Mouse (Mus musculus) lung, embryonic 16.5 days (tissue): ENCODE measurements at regions not wholly inside any gene's neighbourhood (a gene's known extent, or its start where the extent isn't known, plus 50 kb on each side); places are given as distances from the start of the nearest gene placed in this dataset.

Experiments used
- ATAC-seq: fragments of 200-750 bp; cut with Nextera tagmentation; 2 replicates; pipeline ENCODE4 v1.8.0; 2017; ENCODE audit warnings: low read depth, mild to moderate bottlenecking, moderate library complexity
- H3K27ac ChIP-seq: fragments of 300-500 bp; sonication (generic); 2 replicates; pipeline ENCODE4 v1.5.1; 2014; ENCODE audit warnings: mild to moderate bottlenecking, control low read depth, low read length
- H3K27me3 ChIP-seq: fragments of 300-500 bp; sonication (generic); 2 replicates; pipeline ENCODE4 v1.6.1; 2014; ENCODE audit warnings: low read depth, low read length, mixed read lengths; ENCODE audit not compliant: control insufficient read depth, insufficient read depth
- H3K36me3 ChIP-seq: fragments of 300-500 bp; sonication (generic); 2 replicates; pipeline ENCODE4 v1.6.1; 2014; ENCODE audit warnings: low read length; ENCODE audit not compliant: control insufficient read depth, insufficient read depth
- H3K4me1 ChIP-seq: fragments of 300-500 bp; sonication (generic); replicated peaks from 2 replicates; pipeline ENCODE4 v1.6.1; 2014; ENCODE audit warnings: low read length, mixed read lengths; ENCODE audit not compliant: control insufficient read depth, insufficient read depth
- H3K4me2 ChIP-seq: fragments of 300-500 bp; sonication (generic); 2 replicates; pipeline ENCODE4 v1.6.1; 2014; ENCODE audit warnings: low read depth, low read length, control low read depth
- H3K4me3 ChIP-seq: fragments of 300-500 bp; sonication (generic); 2 replicates; pipeline ENCODE4 v1.5.1; 2014; ENCODE audit warnings: mild to moderate bottlenecking, low read length, control low read depth
- H3K9ac ChIP-seq: fragments of 300-500 bp; sonication (generic); 2 replicates; pipeline ENCODE4 v1.6.1; 2014; ENCODE audit warnings: low read length, control low read depth
- H3K9me3 ChIP-seq: fragments of 300-500 bp; sonication (generic); 2 replicates; pipeline ENCODE4 v1.6.1; 2016; ENCODE audit warnings: low read length; ENCODE audit not compliant: control insufficient read depth
- WGBS: fragments of 180-500 bp; shearing (Covaris S2); extraction: QIAGEN DNeasy Blood & Tissue Kit; methylation state at CpG from one replicate; pipeline ENCODE4 v1.1.7; 2014; 5-methylcytosine and 5-hydroxymethylcytosine counted together

DNA sequence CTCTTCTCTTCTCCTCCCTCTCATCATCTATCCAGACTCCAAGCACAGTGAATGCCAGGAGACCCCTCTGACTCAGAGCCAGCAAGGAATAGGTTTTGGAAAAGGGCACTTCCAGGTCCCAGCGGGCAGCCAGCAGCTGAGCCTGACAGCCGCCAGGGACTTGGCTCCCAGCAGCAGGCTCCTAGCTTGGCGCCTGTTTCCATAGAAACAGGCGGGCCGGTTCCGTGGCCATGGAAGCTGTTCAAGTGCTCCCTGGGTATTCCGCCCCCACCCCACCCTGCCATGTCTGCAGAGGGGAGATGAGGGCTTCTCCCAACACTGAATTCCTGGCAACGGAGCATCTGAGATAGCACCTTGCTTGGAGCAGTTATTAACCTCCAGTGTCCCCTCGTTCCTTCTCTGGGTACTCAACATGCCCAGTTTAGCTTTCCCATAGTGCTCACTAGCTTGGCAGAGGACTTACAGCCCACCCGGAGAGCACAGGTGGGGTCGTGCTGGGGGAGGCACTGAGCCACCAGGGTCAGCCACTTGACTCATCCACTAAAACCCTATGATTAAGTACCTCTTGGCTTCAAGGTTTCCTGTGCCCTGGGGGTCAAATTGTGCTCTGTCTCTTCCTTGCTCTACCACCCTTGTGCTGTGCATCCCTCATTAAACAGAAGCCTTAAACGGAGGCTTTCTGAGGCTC is 222.7 kb downstream of the H2al1j start:
- H3K36me3 ChIP-seq, result no peaks in the 10 kb centered on the region
- peak overlapping the region; percentile 1; the same call in 1 of the 2 replicates for H3K4me2 ChIP-seq
- H3K9ac ChIP-seq, result no peak overlapping the region
- H3K4me1 ChIP-seq, result peaks cover 13% of the 10 kb centered on the region
- H3K27ac ChIP-seq, result no peak overlapping the region
- 19% methylated on average over 12 of the region's 12 CpGs for WGBS
- H3K4me3 ChIP-seq, result no peak overlapping the region
- ATAC-seq, result peak; percentile 57
- H3K9me3 ChIP-seq, result no peaks in the 10 kb centered on the region
- peaks cover 4% of the 10 kb centered on the region; the same call in 1 of the 2 replicates for H3K27me3 ChIP-seq

DNA sequence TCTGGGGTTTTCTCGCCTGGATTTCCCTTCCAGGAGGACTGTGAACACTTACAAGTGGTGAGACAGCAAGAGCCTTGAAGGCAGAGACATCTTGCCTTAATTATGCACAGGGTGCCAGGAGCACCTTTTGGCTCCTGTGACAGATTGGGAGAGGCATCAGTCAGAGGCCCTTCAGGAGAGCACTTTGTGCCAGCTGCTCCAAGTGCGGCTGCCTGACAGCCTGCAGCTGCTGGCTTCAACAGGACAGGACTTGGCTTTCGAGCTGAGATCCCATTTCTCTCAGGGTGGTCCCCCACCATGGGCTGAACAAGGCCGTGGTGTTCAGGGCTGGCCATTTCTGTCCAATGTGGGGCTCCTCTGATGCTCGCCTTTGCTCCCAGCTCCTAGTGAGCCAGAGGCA is 224.6 kb downstream of the H2al1j start:
- no peak overlapping the region for H3K4me3 ChIP-seq
- H3K27me3 ChIP-seq, result peaks cover 2% of the 10 kb centered on the region; the same call in 1 of the 2 replicates
- no peak overlapping the region for H3K9ac ChIP-seq
- H3K4me2 ChIP-seq, result no peak overlapping the region
- no peaks in the 10 kb centered on the region for H3K36me3 ChIP-seq
- ATAC-seq, result peak; percentile 57; the same call in 1 of the 2 replicates
- H3K4me1 ChIP-seq, result peaks cover 13% of the 10 kb centered on the region
- H3K9me3 ChIP-seq, result no peaks in the 10 kb centered on the region
- 44% methylated on average over 5 of the region's 5 CpGs for WGBS
- H3K27ac ChIP-seq, result no peak overlapping the region

DNA sequence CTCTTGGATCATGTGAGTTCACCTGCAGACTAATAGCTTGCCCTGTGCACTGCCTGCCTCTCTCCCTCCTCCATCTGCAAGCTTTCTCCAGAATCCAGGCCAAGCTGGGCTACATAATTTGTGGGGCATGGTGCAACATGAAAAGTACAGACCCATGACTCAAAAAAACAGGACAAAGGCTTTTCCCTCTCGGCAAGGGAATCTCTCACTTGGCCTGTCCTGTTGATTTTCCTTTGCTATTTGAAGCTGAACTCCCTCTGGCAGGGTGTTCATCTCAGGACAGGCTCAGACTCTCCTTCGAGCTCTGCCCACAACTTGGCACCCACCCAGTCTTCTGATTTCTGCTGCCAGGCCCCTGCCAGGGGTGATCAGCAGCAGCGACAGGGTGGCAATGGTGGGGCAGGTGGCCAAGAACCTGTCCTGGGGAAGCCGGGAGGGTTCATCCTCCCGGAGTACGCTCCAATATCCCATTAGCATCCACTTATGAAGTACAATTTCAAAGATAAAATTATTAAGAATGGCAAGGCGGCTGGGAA is 227.5 kb downstream of the H2al1j start:
- Histone ChIP-seq H3K27me3 (peaks cover 2% of the 10 kb centered on the region; the same call in 1 of the 2 replicates), H3K9ac (no peak overlapping the region), H3K9me3 (no peaks in the 10 kb centered on the region), H3K36me3 (no peaks in the 10 kb centered on the region), H3K4me2 (no peak overlapping the region), H3K4me1 (peaks cover 8% of the 10 kb centered on the region), H3K27ac (no peak overlapping the region), H3K4me3 (no peak overlapping the region)
- no peak for ATAC-seq
- WGBS, result 66% methylated on average over 7 of the region's 7 CpGs

DNA sequence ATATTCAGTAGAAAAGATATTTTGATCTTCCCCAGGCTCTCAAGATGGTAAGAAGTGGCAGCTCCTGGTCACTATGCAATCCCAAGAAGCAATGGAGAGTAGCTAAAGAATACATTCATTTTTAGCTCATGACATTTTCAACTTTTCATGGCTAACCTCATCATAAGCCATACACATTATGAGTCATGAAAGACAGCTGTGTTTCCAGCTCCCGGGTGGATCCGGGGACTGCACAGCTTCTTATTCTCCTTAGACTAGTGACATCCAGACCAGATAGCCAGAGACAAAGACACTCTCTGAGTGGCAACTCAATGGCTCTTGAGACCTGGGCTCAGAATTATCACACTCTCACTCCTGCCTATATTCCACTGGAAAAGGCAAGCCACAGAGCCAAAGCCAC is 230.6 kb downstream of the H2al1j start:
- ATAC-seq, result no peak
- Histone ChIP-seq H3K4me2 (no peak overlapping the region), H3K36me3 (no peaks in the 10 kb centered on the region), H3K4me1 (no peaks in the 10 kb centered on the region), H3K9ac (no peak overlapping the region), H3K27ac (no peak overlapping the region), H3K9me3 (no peaks in the 10 kb centered on the region), H3K4me3 (no peak overlapping the region), H3K27me3 (no peaks in the 10 kb centered on the region)
- 81% methylated on average over 2 of the region's 2 CpGs for WGBS

DNA sequence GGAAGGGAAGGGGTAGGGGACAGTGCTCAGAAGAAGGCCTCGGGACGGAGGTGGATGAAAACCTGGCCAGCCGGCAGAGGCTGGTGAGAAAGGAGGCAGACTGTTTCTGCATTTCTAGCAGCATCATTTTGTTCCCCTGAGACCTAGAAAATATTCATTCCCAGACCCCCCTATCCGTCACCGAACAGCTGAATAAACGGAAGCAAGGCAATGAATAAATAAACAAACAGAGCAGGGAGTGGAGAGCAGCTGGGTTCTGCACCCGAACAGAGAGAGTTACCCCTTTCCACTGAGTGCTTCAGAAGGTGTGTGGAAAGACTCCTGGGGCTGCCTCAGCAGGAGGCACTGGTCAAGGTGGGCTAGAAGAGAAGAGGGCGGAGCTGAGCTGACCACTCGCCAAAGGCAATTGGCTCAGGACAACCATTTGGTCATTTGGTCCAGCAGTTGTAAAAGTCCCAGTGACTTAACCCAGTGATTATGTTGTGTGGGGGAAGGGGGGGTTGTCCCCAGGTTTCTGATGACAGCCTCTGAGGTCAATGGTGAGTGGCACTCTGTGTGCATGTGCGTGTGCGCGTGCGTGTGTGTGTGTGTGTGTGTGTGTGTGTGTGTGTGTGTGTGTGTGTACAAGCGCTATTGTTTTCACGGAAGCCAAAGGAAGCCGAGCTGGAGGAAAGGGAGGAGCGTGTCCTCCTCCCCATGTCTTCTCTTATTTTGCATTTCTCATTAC is 233.1 kb downstream of the H2al1j start:
- Histone ChIP-seq H3K9me3 (no peaks in the 10 kb centered on the region), H3K4me3 (no peak overlapping the region), H3K27me3 (no peaks in the 10 kb centered on the region; the same call in 1 of the 2 replicates), H3K4me1 (no peaks in the 10 kb centered on the region), H3K27ac (no peak overlapping the region), H3K4me2 (no peak overlapping the region), H3K36me3 (no peaks in the 10 kb centered on the region), H3K9ac (no peak overlapping the region)
- no peak for ATAC-seq
- WGBS, result 34% methylated on average over 11 of the region's 17 CpGs

DNA sequence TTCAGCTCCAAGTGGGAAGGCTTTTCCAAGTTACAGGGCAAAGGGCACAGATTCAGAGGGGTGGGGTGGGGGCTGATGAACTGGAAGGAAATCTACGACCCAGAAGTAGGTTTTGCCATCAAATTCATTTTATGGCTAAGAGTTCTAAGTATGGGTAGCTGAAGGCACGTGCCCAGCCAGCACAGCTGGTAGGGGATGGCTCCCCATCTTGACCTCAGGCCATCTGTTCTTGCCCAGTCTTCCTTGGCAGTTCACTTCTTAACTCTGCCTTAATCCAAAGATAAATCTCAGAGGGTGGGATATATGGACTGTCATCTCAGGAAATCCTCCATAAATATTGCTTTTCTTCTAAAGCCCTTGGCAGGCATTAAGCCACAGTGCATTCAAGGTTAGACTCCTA is 238.3 kb downstream of the H2al1j start:
- Histone ChIP-seq H3K27ac (no peak overlapping the region), H3K4me1 (no peaks in the 10 kb centered on the region), H3K9me3 (no peaks in the 10 kb centered on the region), H3K27me3 (no peaks in the 10 kb centered on the region; the same call in 1 of the 2 replicates), H3K36me3 (no peaks in the 10 kb centered on the region), H3K4me3 (no peak overlapping the region), H3K4me2 (no peak overlapping the region), H3K9ac (no peak overlapping the region)
- 58% methylated on average over 2 of the region's 2 CpGs for WGBS
- ATAC-seq, result 0 out of 2 replicates have a peak, but pooled peaks have one; percentile 23

DNA sequence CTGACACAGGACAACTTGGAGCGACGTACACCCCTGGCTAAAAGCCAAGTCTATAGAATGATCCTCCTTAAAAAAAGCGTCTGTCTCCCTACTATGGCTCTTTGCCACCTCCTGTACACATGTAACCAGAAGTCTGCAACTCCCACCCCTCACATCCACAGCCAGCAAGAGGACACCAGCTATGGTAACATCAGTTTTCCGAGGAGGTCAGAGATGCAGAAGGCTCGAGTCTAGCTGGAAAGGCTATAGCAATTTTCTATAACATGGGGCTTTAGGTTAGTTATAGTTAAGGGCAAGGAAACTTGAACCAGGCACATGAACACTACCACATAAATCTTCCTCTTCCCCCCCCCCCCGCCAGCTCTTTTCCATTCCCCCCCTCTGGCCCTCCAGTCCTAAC is 240.2 kb downstream of the H2al1j start:
- no peak for ATAC-seq
- no peak overlapping the region for H3K4me3 ChIP-seq
- H3K27me3 ChIP-seq, result no peaks in the 10 kb centered on the region; the same call in 1 of the 2 replicates
- no peak overlapping the region for H3K4me2 ChIP-seq
- no peaks in the 10 kb centered on the region for H3K4me1 ChIP-seq
- H3K9me3 ChIP-seq, result no peaks in the 10 kb centered on the region
- H3K36me3 ChIP-seq, result no peaks in the 10 kb centered on the region
- WGBS, result 60% methylated on average over 5 of the region's 6 CpGs
- H3K9ac ChIP-seq, result no peak overlapping the region
- H3K27ac ChIP-seq, result no peak overlapping the region

DNA sequence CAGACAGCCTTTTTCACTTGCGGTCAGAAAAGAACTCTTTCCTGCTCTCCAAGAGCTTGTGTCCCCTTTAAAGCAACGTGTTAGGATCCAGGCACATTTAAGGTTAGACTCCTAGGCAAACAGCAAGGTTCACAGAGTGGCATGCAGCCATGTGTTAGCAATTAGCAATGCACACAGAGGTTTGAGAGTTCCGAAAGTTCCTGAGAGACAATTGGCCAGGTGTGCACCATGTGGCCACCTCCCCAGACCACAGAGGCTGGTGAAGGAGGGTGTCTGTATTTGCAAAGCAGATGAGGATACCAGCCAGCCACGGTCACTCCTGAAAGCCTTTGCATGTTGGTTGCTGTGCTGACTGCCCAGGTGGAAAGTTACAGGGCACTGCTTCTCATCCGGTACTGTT is 240.6 kb downstream of the H2al1j start:
- no peak overlapping the region for H3K4me3 ChIP-seq
- 64% methylated on average over 5 of the region's 5 CpGs for WGBS
- no peak overlapping the region for H3K4me2 ChIP-seq
- no peaks in the 10 kb centered on the region for H3K9me3 ChIP-seq
- H3K36me3 ChIP-seq, result no peaks in the 10 kb centered on the region
- no peaks in the 10 kb centered on the region for H3K4me1 ChIP-seq
- H3K27me3 ChIP-seq, result no peaks in the 10 kb centered on the region; the same call in 1 of the 2 replicates
- H3K9ac ChIP-seq, result no peak overlapping the region
- H3K27ac ChIP-seq, result no peak overlapping the region
- no peak for ATAC-seq

DNA sequence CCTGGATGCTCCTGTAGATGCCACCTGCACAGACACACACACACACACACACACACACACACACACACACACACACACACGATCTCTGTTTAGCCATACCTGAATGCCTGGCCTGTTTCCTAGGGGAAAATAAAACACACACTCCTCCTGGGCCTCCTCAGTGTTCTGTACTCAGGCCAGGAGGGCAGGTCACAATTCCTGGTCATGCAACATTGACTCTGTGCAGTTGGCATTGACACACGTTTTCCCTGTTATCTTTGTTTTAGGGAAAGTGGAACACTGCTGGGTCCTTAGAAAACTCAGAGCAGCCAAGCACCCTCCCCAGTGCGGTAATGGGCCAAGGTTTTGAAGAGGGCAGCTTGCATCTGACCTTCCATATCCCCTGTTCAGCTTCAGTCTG is 246.7 kb downstream of the H2al1j start:
- no peak overlapping the region for H3K4me3 ChIP-seq
- no peak overlapping the region for H3K27ac ChIP-seq
- WGBS, result 75% methylated on average over 3 of the region's 3 CpGs
- no peaks in the 10 kb centered on the region for H3K36me3 ChIP-seq
- no peaks in the 10 kb centered on the region for H3K4me1 ChIP-seq
- no peaks in the 10 kb centered on the region for H3K9me3 ChIP-seq
- H3K27me3 ChIP-seq, result no peaks in the 10 kb centered on the region
- H3K9ac ChIP-seq, result no peak overlapping the region
- ATAC-seq, result no peak
- H3K4me2 ChIP-seq, result no peak overlapping the region
